Mouse (Mus musculus) ES-E14 (cell line): ENCODE data around the gene Dcaf17.

ENCODE experiments used
- CHD2 ChIP-seq: IDR thresholded peaks from 2 replicates; pipeline ENCODE4 v1.6.1; 2014; ENCODE audit warnings: mild to moderate bottlenecking, low read depth, low read length, inconsistent platforms
- HCFC1 ChIP-seq: IDR thresholded peaks from 2 replicates; pipeline ENCODE4 v1.6.1; 2012; ENCODE audit warnings: low read length, inconsistent platforms, borderline replicate concordance; ENCODE audit not compliant: insufficient read depth
- MAFK ChIP-seq: IDR thresholded peaks from 2 replicates; pipeline ENCODE4 v1.6.1; 2014; ENCODE audit warnings: mild to moderate bottlenecking, low read depth, low read length, inconsistent platforms; ENCODE audit not compliant: insufficient read depth
- ZNF384 ChIP-seq: IDR thresholded peaks from 2 replicates; pipeline ENCODE4 v1.6.1; 2012; ENCODE audit warnings: low read depth, low read length, inconsistent platforms

DNA sequence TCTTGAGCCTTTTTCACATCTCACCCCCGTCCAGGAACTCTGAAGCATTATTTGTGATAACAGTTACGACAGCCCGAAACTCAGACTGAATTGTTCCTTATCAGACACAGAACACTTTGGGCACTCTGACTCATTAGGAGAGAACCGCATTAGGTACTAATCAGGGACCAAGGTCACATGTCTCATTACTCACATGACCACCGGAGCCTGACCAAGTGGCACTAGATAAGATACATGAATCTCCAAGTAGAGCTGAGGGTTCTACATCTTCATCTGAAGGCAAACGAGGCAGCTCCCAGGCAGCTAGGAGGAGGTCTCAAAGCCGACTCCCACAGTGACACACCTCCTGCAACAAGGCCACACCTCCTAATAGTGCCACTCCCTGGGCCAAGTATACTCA, 41.0 kb downstream of the Dcaf17 start:
- no peak for TF ChIP-seq ZNF384
- TF ChIP-seq HCFC1: no peak
- no peak for TF ChIP-seq MAFK
- TF ChIP-seq CHD2: no peak
